In the genomic region with DNA sequence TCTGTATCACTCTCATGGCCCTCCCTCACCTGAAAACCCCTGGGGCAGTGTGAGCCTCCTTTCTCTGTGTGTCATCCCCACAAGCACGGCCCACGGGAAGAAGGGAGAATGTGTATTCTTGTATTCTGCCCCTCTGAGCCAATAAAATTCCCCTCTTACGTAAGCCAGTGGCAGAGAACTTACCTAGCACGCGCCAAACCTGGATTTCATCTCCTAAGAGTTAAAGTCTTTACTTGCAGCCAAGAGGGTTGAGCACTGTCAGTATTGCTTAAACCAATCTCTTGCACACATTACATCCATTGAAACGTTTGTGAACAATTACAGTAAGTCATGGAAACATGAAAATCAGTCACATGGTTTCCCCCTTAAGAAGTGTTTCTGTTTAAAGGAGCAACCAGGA, we compare ENCODE assay signal across 23 mouse cellular contexts. TPM values are rescaled to one million over a fixed set of nuclear protein-coding genes. Genes with fewer than 3 reads are reported as not detected.
A peak's percentile ranks its signal among the peaks of the same experiment; 100 is the strongest.
DNase-seq lines count a peak whose midpoint lies in the region; ATAC-seq and TF ChIP-seq lines count a peak whose summit lies in the region.
"Had no signal": no experiment of that assay in that cellular context is flagged by ENCODE, and none has a peak within 500 bp of the region (broad histone marks: within the 10 kb centered on the region; RNA-seq: fewer than 3 reads in every experiment).

No protein-coding gene starts in this region.

- no peak overlapping the region for H3K4me2 ChIP-seq in liver, embryonic 11.5 days
- H3K4me2 ChIP-seq: embryonic facial prominence, embryonic 12.5 days; forebrain, embryonic 12.5 days had no signal

- no peaks in the 10 kb centered on the region for H3K27me3 ChIP-seq in liver, adult 2 months (ENCODE audit: control insufficient read depth, insufficient read depth, low read length)
- no peaks in the 10 kb centered on the region for H3K27me3 ChIP-seq in liver, embryonic 11.5 days (replicated peaks; ENCODE audit: control insufficient read depth, insufficient read depth, low read length)
- H3K27me3 ChIP-seq: embryonic facial prominence, embryonic 12.5 days; forebrain, embryonic 12.5 days; Patski had no signal

- no peak for TF ChIP-seq POLR2A in liver, adult 2 months (IDR thresholded peaks at IDR 0.05; ENCODE audit: extremely low read depth, insufficient read depth, low read length)

- H3K27ac ChIP-seq in liver, adult 2 months (replicated peaks; ENCODE audit: insufficient read depth, low read depth, low read length), result no peak overlapping the region
- no peak overlapping the region for H3K27ac ChIP-seq in liver, embryonic 11.5 days (ENCODE audit: low read depth, low read length)
- H3K27ac ChIP-seq: embryonic facial prominence, embryonic 10.5 days; embryonic facial prominence, embryonic 12.5 days; forebrain, embryonic 10.5 days; forebrain, embryonic 12.5 days had no signal

- no peak overlapping the region for H3K9ac ChIP-seq in liver, adult 2 months (ENCODE audit: low read depth, low read length)
- no peak overlapping the region for H3K9ac ChIP-seq in liver, embryonic 11.5 days (ENCODE audit: low read depth, low read length)
- H3K9ac ChIP-seq: embryonic facial prominence, embryonic 12.5 days; forebrain, embryonic 12.5 days had no signal

- ATAC-seq in liver, embryonic 11.5 days (replicated peaks; ENCODE audit: low FRiP score), result no peak
- ATAC-seq: activated CD4-positive, CD25-positive, alpha-beta regulatory T cell, adult 4 months; forebrain, embryonic 14.5 days; forebrain, embryonic 16.5 days; Patski had no signal

- H3K36me3 ChIP-seq in liver, adult 2 months (ENCODE audit: control insufficient read depth, insufficient read depth, low read length), result no peaks in the 10 kb centered on the region
- no peaks in the 10 kb centered on the region for H3K36me3 ChIP-seq in liver, embryonic 11.5 days (ENCODE audit: control insufficient read depth, insufficient read depth, low read length)
- H3K36me3 ChIP-seq: embryonic facial prominence, embryonic 12.5 days; forebrain, embryonic 12.5 days had no signal

- H3K79me2 ChIP-seq in liver, adult 2 months (ENCODE audit: control insufficient read depth, insufficient read depth, low read length), result peaks cover 35% of the 10 kb centered on the region

- no peak for TF ChIP-seq CTCF in liver, adult 2 months (IDR thresholded peaks at IDR 0.05; ENCODE audit: low read depth, low read length)

- H3K9me3 ChIP-seq in liver, embryonic 11.5 days (ENCODE audit: control insufficient read depth, low read length), result no peaks in the 10 kb centered on the region
- H3K9me3 ChIP-seq: embryonic facial prominence, embryonic 10.5 days; embryonic facial prominence, embryonic 12.5 days; forebrain, embryonic 10.5 days; forebrain, embryonic 12.5 days had no signal

- 28% methylated on average over 6 of the region's 6 CpGs for WGBS in liver, adult 2 months
- 79% methylated on average over 6 of the region's 6 CpGs for WGBS in liver, embryonic 11.5 days

- peak; percentile 79 for DNase-seq in liver, adult 2 months (ENCODE audit: extremely low read depth, low read depth, low spot score)
- no peak for DNase-seq in liver, embryonic 11.5 days (ENCODE audit: low spot score)
- DNase-seq in fat pad, adult 2 months (ENCODE audit: extremely low read depth, low read depth, low spot score), result peak; percentile 75
- DNase-seq in induced T-regulatory cell, adult 2 months (ENCODE audit: low read depth), result peak; percentile 40
- DNase-seq in kidney, adult 9 months, result no peak
- DNase-seq in embryo, embryonic 10 days (ENCODE audit: low spot score), result no peak
- DNase-seq: adrenal gland, adult 2 months; adrenal gland, postnatal 14 days; adrenal gland, postnatal 36 days; cerebellum, adult 11 months; cerebellum, adult 18-20 months; cerebellum, adult 8-10 months; cerebellum, adult 9-11 months; cerebellum, postnatal 14 days; cerebellum, postnatal 36 days had no signal

- H3K4me3 ChIP-seq in liver, adult 2 months (ENCODE audit: insufficient read depth, low read depth, low read length), result no peak overlapping the region
- H3K4me3 ChIP-seq in liver, embryonic 11.5 days (ENCODE audit: low read depth, low read length), result no peak overlapping the region
- H3K4me3 ChIP-seq: embryonic facial prominence, embryonic 10.5 days; embryonic facial prominence, embryonic 12.5 days; forebrain, embryonic 10.5 days; forebrain, embryonic 12.5 days had no signal

- peaks cover 16% of the 10 kb centered on the region for H3K4me1 ChIP-seq in liver, adult 2 months (ENCODE audit: control insufficient read depth, insufficient read depth, low read length)
- no peaks in the 10 kb centered on the region for H3K4me1 ChIP-seq in liver, embryonic 11.5 days (replicated peaks; ENCODE audit: control insufficient read depth, insufficient read depth, low read length)

RNA-seq across cellular contexts. Expression of a gene that starts 19.3 kb away (rescaled TPM):
- 15.3 and 21.1 TPM in 2 replicates for total RNA-seq in liver, adult 2 months (2014; rRNA removed)
- polyA plus RNA-seq in liver, adult 2 months (2012; rRNA removed), result 3.1 and 4.2 TPM in 2 replicates
- polyA plus RNA-seq in liver, embryonic 11.5 days (2014; fragmentation: Nextera tagmentation; extraction: Ambion mirVana), result 2.7 and 3.1 TPM in 2 replicates

Comparison
In these comparisons a context has a peak if more than half of its experiments do, and no peak if none do; other contexts are left out.
1. DNase-seq: peak in liver, adult 2 months (single experiment), fat pad, adult 2 months (single experiment) and induced T-regulatory cell, adult 2 months (single experiment); none in liver, embryonic 11.5 days (single experiment), kidney, adult 9 months (single experiment) and embryo, embryonic 10 days (single experiment).